Mouse (Mus musculus) CH12.LX (cell line): Measurements from ENCODE around the gene Rab4b. TPM values are rescaled to one million over a fixed set of nuclear protein-coding genes. Genes with fewer than 3 reads are reported as not detected.
A peak's percentile ranks its signal among the peaks of the same experiment; 100 is the strongest.

Source experiments
- DNase-seq: peaks from one replicate; pipeline ENCODE4 v3.0.0-alpha.2; 2013; ENCODE audit errors: extremely low read depth
- H3K27ac ChIP-seq: 2 replicates; pipeline ENCODE4 v1.5.1; 2012; ENCODE audit warnings: low read depth, mild to moderate bottlenecking, control low read depth, moderate library complexity; ENCODE audit not compliant: insufficient read depth
- H3K27me3 ChIP-seq: replicated peaks from 2 replicates; pipeline ENCODE3; 2012; ENCODE audit warnings: inconsistent platforms
- H3K36me3 ChIP-seq, 2 experiments: replicated peaks in 1 of 2; 2 replicates each; pipeline versions ENCODE3 to v1.6.1; 2012; ENCODE audit warnings: inconsistent platforms in 1 of 2, low read length in 1 of 2, mild to moderate bottlenecking in 1 of 2, mixed read lengths in 1 of 2, moderate library complexity in 1 of 2; ENCODE audit not compliant: control insufficient read depth in 1 of 2, insufficient read depth in 1 of 2
- H3K4me1 ChIP-seq, 2 experiments: 2 replicates each; pipeline ENCODE4 v1.6.1; 2012; ENCODE audit warnings: inconsistent platforms in 1 of 2, moderate library complexity in 1 of 2; ENCODE audit not compliant: insufficient read depth in 2 of 2, control insufficient read depth in 1 of 2
- H3K4me2 ChIP-seq: 2 replicates; pipeline ENCODE4 v1.6.1; 2012; ENCODE audit warnings: low read depth, mild to moderate bottlenecking, control low read depth; ENCODE audit not compliant: poor library complexity, insufficient read depth, severe bottlenecking
- H3K4me3 ChIP-seq, 3 experiments: fragments of 150-350 bp in 1 of 3; sonication (generic) in 1 of 3; replicated peaks in 1 of 3; 2 replicates each; pipeline versions ENCODE3 to v1.5.1; 2011 to 2012; ENCODE audit warnings: low read depth in 2 of 3, low read length in 2 of 3, mild to moderate bottlenecking in 2 of 3, moderate library complexity in 2 of 3, control low read depth in 1 of 3, improper control_type of control experiment in 1 of 3, inconsistent platforms in 1 of 3, mixed read lengths in 1 of 3; ENCODE audit not compliant: poor library complexity in 1 of 3
- H3K79me2 ChIP-seq: replicated peaks from 2 replicates; pipeline ENCODE4 v1.6.1; 2012; ENCODE audit warnings: mild to moderate bottlenecking, moderate library complexity; ENCODE audit not compliant: control insufficient read depth, poor library complexity, insufficient read depth, severe bottlenecking; ENCODE audit errors: extremely low read depth
- H3K9ac ChIP-seq: 2 replicates; pipeline ENCODE4 v1.6.1; 2012; ENCODE audit warnings: low read depth, mild to moderate bottlenecking, control low read depth, moderate library complexity; ENCODE audit not compliant: insufficient read depth
- H3K9me3 ChIP-seq: replicated peaks from 2 replicates; pipeline ENCODE3; 2012; ENCODE audit warnings: low read length, inconsistent platforms, mixed read lengths
- BHLHE40 ChIP-seq: IDR thresholded peaks from 2 replicates; pipeline ENCODE4 v1.6.1; 2011; ENCODE audit warnings: mild to moderate bottlenecking, low read depth, low read length, improper control_type of control experiment
- CHD2 ChIP-seq: IDR thresholded peaks from 2 replicates; pipeline ENCODE4 v1.6.1; 2011; ENCODE audit warnings: low read length, improper control_type of control experiment
- ELF1 ChIP-seq: IDR thresholded peaks from 2 replicates; pipeline ENCODE4 v1.6.1; 2014; ENCODE audit warnings: low read depth, mild to moderate bottlenecking, inconsistent platforms, low read length, improper control_type of control experiment
- GABPA ChIP-seq: IDR thresholded peaks from 2 replicates; pipeline ENCODE4 v1.6.1; 2012; ENCODE audit warnings: low read depth, low read length, improper control_type of control experiment, inconsistent platforms; ENCODE audit not compliant: insufficient replicate concordance
- HCFC1 ChIP-seq: IDR thresholded peaks from 2 replicates; pipeline ENCODE4 v1.6.1; 2012; ENCODE audit warnings: low read depth, mild to moderate bottlenecking, inconsistent platforms, low read length, improper control_type of control experiment
- IRF4 ChIP-seq: IDR thresholded peaks from 2 replicates; pipeline ENCODE4 v1.6.1; 2014; ENCODE audit warnings: low read depth, mild to moderate bottlenecking, inconsistent platforms, low read length, improper control_type of control experiment
- KAT2A ChIP-seq: IDR thresholded peaks from 2 replicates; pipeline ENCODE4 v1.6.1; 2012; ENCODE audit warnings: low read length, improper control_type of control experiment, inconsistent platforms; ENCODE audit not compliant: insufficient replicate concordance
- MAFK ChIP-seq: IDR thresholded peaks from 2 replicates; pipeline ENCODE4 v1.6.1; 2011; ENCODE audit warnings: low read length, improper control_type of control experiment; ENCODE audit not compliant: insufficient replicate concordance
- MAZ ChIP-seq: IDR thresholded peaks from 2 replicates; pipeline ENCODE4 v1.6.1; 2012; ENCODE audit warnings: low read depth, mild to moderate bottlenecking, inconsistent platforms, low read length, improper control_type of control experiment, moderate library complexity
- MEF2A ChIP-seq: IDR thresholded peaks from 2 replicates; pipeline ENCODE4 v1.6.1; 2014; ENCODE audit warnings: low read depth, mild to moderate bottlenecking, inconsistent platforms, low read length, improper control_type of control experiment, borderline replicate concordance
- NELFE ChIP-seq: IDR thresholded peaks from 2 replicates; pipeline ENCODE4 v1.6.1; 2011; ENCODE audit warnings: low read depth, low read length, improper control_type of control experiment
- NRF1 ChIP-seq: IDR thresholded peaks from 2 replicates; pipeline ENCODE4 v1.6.1; 2014; ENCODE audit warnings: low read depth, mild to moderate bottlenecking, inconsistent platforms, low read length, improper control_type of control experiment, moderate library complexity
- POLR2A ChIP-seq: IDR thresholded peaks from 2 replicates; pipeline ENCODE4 v1.6.1; 2011; ENCODE audit warnings: low read depth, mild to moderate bottlenecking, improper control_type of control experiment, low read length
- POLR2AphosphoS2 ChIP-seq: IDR thresholded peaks from 2 replicates; pipeline ENCODE4 v1.6.1; 2011; ENCODE audit warnings: low read depth, low read length, improper control_type of control experiment
- RAD21 ChIP-seq: IDR thresholded peaks from 2 replicates; pipeline ENCODE4 v1.6.1; 2011; ENCODE audit warnings: low read depth, mild to moderate bottlenecking, low read length, improper control_type of control experiment, moderate library complexity
- RCOR1 ChIP-seq: conservative IDR thresholded peaks from 2 replicates; pipeline ENCODE4 v1.6.1; 2012; ENCODE audit warnings: low read depth, mild to moderate bottlenecking, inconsistent platforms, low read length, improper control_type of control experiment
- SMC3 ChIP-seq: IDR thresholded peaks from 2 replicates; pipeline ENCODE4 v1.6.1; 2011; ENCODE audit warnings: low read depth, low read length, improper control_type of control experiment
- TBP ChIP-seq: conservative IDR thresholded peaks from 2 replicates; pipeline ENCODE4 v1.6.1; 2011; ENCODE audit warnings: low read depth, low read length, improper control_type of control experiment
- TCF12 ChIP-seq: IDR thresholded peaks from 2 replicates; pipeline ENCODE4 v1.6.1; 2014; ENCODE audit warnings: low read depth, mild to moderate bottlenecking, inconsistent platforms, low read length, improper control_type of control experiment
- UBTF ChIP-seq: IDR thresholded peaks from 2 replicates; pipeline ENCODE4 v1.6.1; 2012; ENCODE audit warnings: low read depth, mild to moderate bottlenecking, inconsistent platforms, low read length, improper control_type of control experiment, moderate library complexity
- USF1 ChIP-seq: IDR thresholded peaks from 2 replicates; pipeline ENCODE4 v1.6.1; 2014; ENCODE audit warnings: low read depth, mild to moderate bottlenecking, inconsistent platforms, low read length, improper control_type of control experiment
- USF2 ChIP-seq: conservative IDR thresholded peaks from 2 replicates; pipeline ENCODE4 v1.6.1; 2011; ENCODE audit warnings: low read depth, low read length, improper control_type of control experiment
- ZC3H11A ChIP-seq: IDR thresholded peaks from 2 replicates; pipeline ENCODE4 v1.6.1; 2012; ENCODE audit warnings: low read depth, mild to moderate bottlenecking, inconsistent platforms, low read length, improper control_type of control experiment
- ZKSCAN1 ChIP-seq: IDR thresholded peaks from 2 replicates; pipeline ENCODE4 v1.6.1; 2012; ENCODE audit warnings: low read depth, inconsistent platforms, low read length, improper control_type of control experiment, borderline replicate concordance
- ZMIZ1 ChIP-seq: IDR thresholded peaks from 2 replicates; pipeline ENCODE4 v1.6.1; 2012; ENCODE audit warnings: low read depth, mild to moderate bottlenecking, inconsistent platforms, low read length, improper control_type of control experiment
- ZNF384 ChIP-seq: IDR thresholded peaks from 2 replicates; pipeline ENCODE4 v1.6.1; 2012; ENCODE audit warnings: low read depth, low read length, improper control_type of control experiment, inconsistent platforms
- dilution Hi-C: fragments of 300-500 bp; cut with MboI; formaldehyde crosslinking; loops from 2 replicates; pipeline ENCODE4 v1.14.3; 2020; ENCODE audit warnings: low sequenced_read_pairs; ENCODE audit not compliant: extremely low pct_unique_long_range_greater_than_20kb, extremely low pct_ligation_motif_present
- in situ Hi-C: fragments of 300-500 bp; cut with MboI; formaldehyde crosslinking; loops from 3 replicates; pipeline ENCODE4 v1.14.3; 2019; ENCODE audit warnings: low sequenced_read_pairs, low pct_ligation_motif_present, low pct_unique_long_range_greater_than_20kb, mixed read lengths
- polyA plus RNA-seq: library from polyadenylated mRNA; unstranded; fragments of >175 nt; gene quantifications from 2 replicates; pipeline ENCODE4 v1.2.1, GENCODE M21; 2012; ENCODE audit warnings: low read depth; ENCODE audit not compliant: insufficient read length
- total RNA-seq, 2 experiments: library from RNA; depleted of rRNA; stranded (reverse); fragments of 300-350 nt in 1 of 2; fragments of >200 nt in 1 of 2; gene quantifications; 2 replicates each; pipeline ENCODE4 v1.2.3; 2012 to 2014

Gene Rab4b
- total and polyA plus RNA-seq, 3 experiments = 26.2 to 85.5 (median 39.4) TPM

DNA sequence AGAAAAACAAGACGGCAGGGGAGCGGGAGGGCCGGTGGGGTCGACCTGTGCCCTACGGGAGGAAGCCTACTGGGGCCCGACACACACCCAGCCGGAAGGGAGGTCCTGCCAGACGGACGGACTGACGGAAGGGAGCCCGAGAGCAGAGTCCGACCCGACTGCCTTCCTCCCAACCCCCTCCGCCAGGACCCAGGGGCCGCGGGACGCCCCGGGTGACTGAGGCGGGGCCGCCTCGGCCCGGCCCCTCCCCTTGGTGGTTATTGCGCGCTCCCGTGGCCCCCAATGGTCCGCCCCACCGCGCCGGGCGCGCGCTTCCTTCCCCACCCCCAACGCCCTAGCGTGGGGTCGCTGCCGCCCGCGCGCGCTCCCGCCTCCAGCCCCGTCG, 12.5 kb downstream of the Rab4b start:
- dilution Hi-C loops = no loop called here
- H3K4me1 ChIP-seq = peaks cover 34 to 61% of the 10 kb centered on the region in 2 experiments

GRCm38 (mm10) chr7:27165696-27166095, 13.0 kb downstream of the Rab4b start:
- peak overlapping the region; percentile 86 to 98 (median 92) for H3K4me3 ChIP-seq
- dilution Hi-C loops = no loop called here
- H3K27ac ChIP-seq = peak overlapping the region; percentile 98
- H3K4me1 ChIP-seq = peaks cover 39 to 61% of the 10 kb centered on the region in 2 experiments
- TF ChIP-seq MAZ (no peak), POLR2AphosphoS2 (no peak), TCF12 (no peak), RAD21 (no peak), ZNF384 (no peak), ZKSCAN1 (no peak)
- peaks cover 47% of the 10 kb centered on the region for H3K79me2 ChIP-seq
- H3K36me3 ChIP-seq = peaks cover 16 to 58% of the 10 kb centered on the region in 2 experiments
- no peak for DNase-seq
- H3K4me2 ChIP-seq = peak overlapping the region; percentile 77
- in situ Hi-C loops = no loop called here
- H3K27me3 ChIP-seq = no peaks in the 10 kb centered on the region
- no peaks in the 10 kb centered on the region for H3K9me3 ChIP-seq
- H3K9ac ChIP-seq = peak overlapping the region; percentile 90

More for the DNA sequence above, 12.5 kb downstream of the Rab4b start:
- no peak overlapping the region for H3K4me2 ChIP-seq
- H3K4me3 ChIP-seq = peak overlapping the region; percentile 86 to 98 (median 92)
- TF ChIP-seq CHD2 (peak; percentile 68), TBP (peak; percentile 61; the same call in 1 of the 2 replicates), ZC3H11A (no peak), USF2 (no peak), MAFK (no peak), TCF12 (peak; percentile 78), IRF4 (peak; percentile 66), KAT2A (0 out of 2 replicates have a peak, but pooled peaks have one; percentile 60), HCFC1 (peak; percentile 85), POLR2A (peak; percentile 55), USF1 (no peak), ELF1 (peak; percentile 75), BHLHE40 (0 out of 2 replicates have a peak, but pooled peaks have one; percentile 12), MAZ (peak; percentile 81), GABPA (no peak), RCOR1 (0 out of 2 replicates have a peak, but pooled peaks have one; percentile 21), MEF2A (peak; percentile 71; the same call in 1 of the 2 replicates), UBTF (peak; percentile 83; the same call in 1 of the 2 replicates), SMC3 (peak; percentile 16; the same call in 1 of the 2 replicates), NELFE (peak; percentile 69), NRF1 (no peak), ZMIZ1 (0 out of 2 replicates have a peak, but pooled peaks have one; percentile 24), ZNF384 (no peak)
- TF ChIP-seq, all 38 proteins: peak for 16
- Histone ChIP-seq H3K27me3 (no peaks in the 10 kb centered on the region), H3K36me3 (peaks cover 22 to 58% of the 10 kb centered on the region in 2 experiments), H3K9me3 (no peaks in the 10 kb centered on the region), H3K27ac (peak overlapping the region; percentile 98), H3K79me2 (peaks cover 42% of the 10 kb centered on the region), H3K9ac (peak overlapping the region; percentile 90)
- in situ Hi-C loops = no loop called here
- peak; percentile 88 for DNase-seq
